Mouse (Mus musculus): ENCODE results near the gene Plxdc2. TPM values are rescaled to one million over a fixed set of nuclear protein-coding genes. Genes with fewer than 3 reads are reported as not detected.

Gene Plxdc2
- polyA plus RNA-seq (2017; shearing (Covaris generic)): 0.22 TPM

GRCm38 (mm10) chr2:16356106-16356818, at the start of gene Plxdc2:
TSS of gene Plxdc2 (plus strand) at chr2:16356304.

